Mouse (Mus musculus) intestine, embryonic 14.5 days (tissue): Measurements from ENCODE around the gene Pcyox1. TPM values are rescaled to one million over a fixed set of nuclear protein-coding genes. Genes with fewer than 3 reads are reported as not detected.

ENCODE experiments used
- ATAC-seq: fragments of 200-750 bp; cut with Nextera tagmentation; replicated peaks from 2 replicates; pipeline ENCODE4 v1.8.0; 2017; ENCODE audit warnings: low read depth, moderate number of reproducible peaks, moderate TSS enrichment, moderate library complexity; ENCODE audit not compliant: low FRiP score, low TSS enrichment
- DNase-seq: peaks from one replicate; pipeline ENCODE4 v3.0.0-alpha.2; 2018; ENCODE audit warnings: low spot score
- H3K27ac ChIP-seq: fragments of 300-500 bp; sonication (generic); 2 replicates; pipeline ENCODE4 v1.5.1; 2014; ENCODE audit warnings: low read depth, mild to moderate bottlenecking, control low read depth
- H3K27me3 ChIP-seq: fragments of 300-500 bp; sonication (generic); replicated peaks from 2 replicates; pipeline ENCODE4 v1.6.1; 2014; ENCODE audit warnings: low read length, control low read depth; ENCODE audit not compliant: control insufficient read depth, insufficient read depth
- H3K36me3 ChIP-seq: fragments of 300-500 bp; sonication (generic); 2 replicates; pipeline ENCODE4 v1.6.1; 2014; ENCODE audit warnings: low read length, control low read depth; ENCODE audit not compliant: control insufficient read depth, insufficient read depth
- H3K4me1 ChIP-seq: fragments of 300-500 bp; sonication (generic); replicated peaks from 2 replicates; pipeline ENCODE4 v1.6.1; 2014; ENCODE audit warnings: low read length, control low read depth, mixed read lengths; ENCODE audit not compliant: control insufficient read depth, insufficient read depth
- H3K4me2 ChIP-seq: fragments of 300-500 bp; sonication (generic); 2 replicates; pipeline ENCODE4 v1.6.1; 2014; ENCODE audit warnings: low read length
- H3K4me3 ChIP-seq: fragments of 300-500 bp; sonication (generic); 2 replicates; pipeline ENCODE4 v1.5.1; 2014; ENCODE audit warnings: low read depth, low read length, control low read depth, mixed read lengths
- H3K9ac ChIP-seq: fragments of 300-500 bp; sonication (generic); 2 replicates; pipeline ENCODE4 v1.6.1; 2014; ENCODE audit warnings: mild to moderate bottlenecking, low read length
- H3K9me3 ChIP-seq: fragments of 300-500 bp; sonication (generic); 2 replicates; pipeline ENCODE4 v1.6.1; 2016; ENCODE audit warnings: low read length, control low read depth; ENCODE audit not compliant: control insufficient read depth
- WGBS: fragments of 180-500 bp; shearing (Covaris S2); extraction: QIAGEN DNeasy Blood & Tissue Kit; methylation state at CpG from one replicate; pipeline ENCODE4 v1.1.7; 2014; 5-methylcytosine and 5-hydroxymethylcytosine counted together
- polyA plus RNA-seq: library from polyadenylated mRNA; unstranded; fragments of >200 nt; fragmentation: Nextera tagmentation; extraction: Ambion mirVana; gene quantifications from 2 replicates; pipeline ENCODE4 v1.2.1, GENCODE M21; 2014

The Pcyox1 gene
- polyA plus RNA-seq, 1 experiment from 2014 or later: 81.6 TPM

- Histone ChIP-seq H3K36me3 (peaks cover 14% of the 10 kb centered on the region), H3K4me3 (peak overlapping the region; percentile 92), H3K4me2 (peak overlapping the region; percentile 60), H3K27me3 (no peaks in the 10 kb centered on the region), H3K4me1 (peaks cover 12% of the 10 kb centered on the region), H3K27ac (no peak overlapping the region), H3K9ac (peak overlapping the region; percentile 49), H3K9me3 (no peaks in the 10 kb centered on the region)
- WGBS: 34% methylated on average over 12 of the region's 12 CpGs
- DNase-seq (no peak), ATAC-seq (no peak)
These were observed 6.0 kb upstream of the Pcyox1 start for GRCm38 (mm10) chr6:86402681-86403607.

- 4% methylated on average over 9 of the region's 9 CpGs for WGBS
- H3K9ac ChIP-seq: no peak overlapping the region
- no peaks in the 10 kb centered on the region for H3K36me3 ChIP-seq
- ATAC-seq: 0 out of 2 replicates have a peak, but pooled peaks have one; percentile 29
- peaks cover 9% of the 10 kb centered on the region for H3K4me1 ChIP-seq
- H3K4me2 ChIP-seq: peak overlapping the region; percentile 44
- H3K27me3 ChIP-seq: no peaks in the 10 kb centered on the region
- peak; percentile 82 for DNase-seq
- H3K27ac ChIP-seq: no peak overlapping the region
- H3K4me3 ChIP-seq: peak overlapping the region; percentile 21
- no peaks in the 10 kb centered on the region for H3K9me3 ChIP-seq
These were observed 4.0 kb upstream of the Pcyox1 start for GRCm38 (mm10) chr6:86400972-86401371.

GRCm38 (mm10) chr6:86399995-86400394 is 3.0 kb upstream of the Pcyox1 start:
- H3K4me1 ChIP-seq: peaks cover 17% of the 10 kb centered on the region
- H3K4me3 ChIP-seq: no peak overlapping the region
- no peak overlapping the region for H3K4me2 ChIP-seq
- H3K27me3 ChIP-seq: no peaks in the 10 kb centered on the region
- no peak overlapping the region for H3K9ac ChIP-seq
- no peak for ATAC-seq
- H3K27ac ChIP-seq: no peak overlapping the region
- no peaks in the 10 kb centered on the region for H3K36me3 ChIP-seq
- H3K9me3 ChIP-seq: no peaks in the 10 kb centered on the region
- 74% methylated on average over 2 of the region's 2 CpGs for whole genome bisulfite sequencing
- no peak for DNase-seq

- peaks cover 20% of the 10 kb centered on the region for H3K4me1 ChIP-seq
- H3K27me3 ChIP-seq: no peaks in the 10 kb centered on the region
- no peak overlapping the region for H3K4me3 ChIP-seq
- no peak for ATAC-seq
- DNase-seq: no peak
- no peak overlapping the region for H3K27ac ChIP-seq
- H3K36me3 ChIP-seq: peaks cover 5% of the 10 kb centered on the region
- H3K9ac ChIP-seq: no peak overlapping the region
- 71% methylated on average over 2 of the region's 2 CpGs for WGBS
- H3K4me2 ChIP-seq: no peak overlapping the region
- H3K9me3 ChIP-seq: no peaks in the 10 kb centered on the region
These were observed 2.0 kb upstream of the Pcyox1 start for GRCm38 (mm10) chr6:86398986-86399385.

GRCm38 (mm10) chr6:86397257-86397980 is 465 bp upstream of the Pcyox1 start:
- no peaks in the 10 kb centered on the region for H3K9me3 ChIP-seq
- no peak; the same call in 1 of the 2 replicates for ATAC-seq
- H3K27ac ChIP-seq: peak overlapping the region; percentile 84
- H3K27me3 ChIP-seq: no peaks in the 10 kb centered on the region
- peak overlapping the region; percentile 89 for H3K4me2 ChIP-seq
- DNase-seq: no peak
- H3K4me1 ChIP-seq: peaks cover 20% of the 10 kb centered on the region
- H3K36me3 ChIP-seq: peaks cover 13% of the 10 kb centered on the region
- H3K9ac ChIP-seq: peak overlapping the region; percentile 81
- H3K4me3 ChIP-seq: peak overlapping the region; percentile 87
- 5% methylated on average over 14 of the region's 14 CpGs for WGBS

- DNase-seq (no peak), ATAC-seq (no peak)
- H3K36me3 ChIP-seq: peaks cover 27% of the 10 kb centered on the region
- H3K27me3 ChIP-seq: no peaks in the 10 kb centered on the region
- peak overlapping the region; percentile 84 for H3K27ac ChIP-seq
- H3K4me2 ChIP-seq: peak overlapping the region; percentile 89
- peak overlapping the region; percentile 87 for H3K4me3 ChIP-seq
- H3K9ac ChIP-seq: peak overlapping the region; percentile 81
- peaks cover 18% of the 10 kb centered on the region for H3K4me1 ChIP-seq
- H3K9me3 ChIP-seq: no peaks in the 10 kb centered on the region
- WGBS: 35% methylated on average over 10 of the region's 10 CpGs
These were observed 985 bp downstream of the Pcyox1 start for GRCm38 (mm10) chr6:86395969-86396368.

- H3K27me3 ChIP-seq: no peaks in the 10 kb centered on the region
- peaks cover 36% of the 10 kb centered on the region for H3K36me3 ChIP-seq
- H3K4me1 ChIP-seq: peaks cover 17% of the 10 kb centered on the region
- no peak overlapping the region for H3K9ac ChIP-seq
- 90% methylated on average over 9 of the region's 9 CpGs for WGBS
- no peak overlapping the region for H3K4me3 ChIP-seq
- DNase-seq: no peak
- H3K27ac ChIP-seq: no peak overlapping the region
- H3K4me2 ChIP-seq: peak overlapping the region; percentile 89
- H3K9me3 ChIP-seq: no peaks in the 10 kb centered on the region
- no peak for ATAC-seq
These were observed 1.9 kb downstream of the Pcyox1 start for GRCm38 (mm10) chr6:86395021-86395420.

- H3K4me2 ChIP-seq: no peak overlapping the region
- H3K27ac ChIP-seq: no peak overlapping the region
- H3K36me3 ChIP-seq: peaks cover 43% of the 10 kb centered on the region
- 91% methylated on average over 17 of the region's 17 CpGs for WGBS
- no peak overlapping the region for H3K4me3 ChIP-seq
- DNase-seq (no peak), ATAC-seq (no peak)
- H3K9ac ChIP-seq: no peak overlapping the region
- peaks cover 17% of the 10 kb centered on the region for H3K4me1 ChIP-seq
- no peaks in the 10 kb centered on the region for H3K9me3 ChIP-seq
- H3K27me3 ChIP-seq: no peaks in the 10 kb centered on the region
These were observed 2.8 kb downstream of the Pcyox1 start for GRCm38 (mm10) chr6:86394078-86394720.
